Comparison of ENCODE assay signal across 16 mouse cellular contexts in the genomic region with DNA sequence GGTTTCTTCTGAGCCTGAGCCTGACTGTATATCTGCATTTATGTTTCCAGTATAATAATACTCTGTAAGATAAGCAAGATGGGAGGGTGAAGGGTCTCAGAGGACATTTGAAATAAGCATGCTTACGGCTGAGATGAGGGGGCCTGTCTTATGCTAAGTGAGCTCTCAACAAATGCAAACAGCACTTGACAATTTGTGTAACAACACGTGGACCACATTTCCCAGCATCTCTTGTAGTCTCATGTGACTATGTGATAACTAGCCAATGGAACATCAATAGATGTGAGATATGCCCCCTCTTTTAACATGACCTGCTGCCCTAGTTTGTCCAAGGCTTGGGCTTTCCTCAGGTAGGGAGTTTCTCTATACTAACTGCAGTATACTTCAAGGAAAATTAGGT.
"Had no signal": no experiment of that assay in that cellular context is flagged by ENCODE, and none has a peak within 500 bp of the region (broad histone marks: within the 10 kb centered on the region; RNA-seq: fewer than 3 reads in every experiment).

No protein-coding gene starts in this region.

- H3K36me3 ChIP-seq: neural tube, embryonic 13.5 days; neural tube, embryonic 15.5 days; stomach, embryonic 15.5 days had no signal

- H3K4me2 ChIP-seq: neural tube, embryonic 13.5 days; neural tube, embryonic 15.5 days; stomach, embryonic 15.5 days had no signal

- H3K4me1 ChIP-seq: neural tube, embryonic 13.5 days; neural tube, embryonic 15.5 days; stomach, embryonic 15.5 days had no signal

- H3K9me3 ChIP-seq: neural tube, embryonic 13.5 days; neural tube, embryonic 15.5 days; stomach, embryonic 15.5 days had no signal

- H3K9ac ChIP-seq: neural tube, embryonic 13.5 days; neural tube, embryonic 15.5 days; stomach, embryonic 15.5 days had no signal

- DNase-seq: retina, postnatal 1 day; right cerebral cortex, adult 18-20 months; right cerebral cortex, postnatal 14 days; right cerebral cortex, postnatal 25 days; right cerebral cortex, postnatal 4 days; spleen, adult 18-20 months; thymus, adult 18-20 months; thymus, adult 2 months; thymus, postnatal 14 days; thymus, postnatal 25 days; thymus, postnatal 36 days; thymus, postnatal 4 days had no signal

- H3K27ac ChIP-seq: neural tube, embryonic 13.5 days; neural tube, embryonic 15.5 days; stomach, embryonic 15.5 days; stomach, postnatal 0 days had no signal

- H3K27me3 ChIP-seq: neural tube, embryonic 13.5 days; neural tube, embryonic 15.5 days; stomach, embryonic 15.5 days had no signal

- H3K4me3 ChIP-seq: neural tube, embryonic 13.5 days; neural tube, embryonic 15.5 days; stomach, embryonic 15.5 days had no signal
